11 mouse cellular contexts compared by ENCODE assay signal in the genomic region with DNA sequence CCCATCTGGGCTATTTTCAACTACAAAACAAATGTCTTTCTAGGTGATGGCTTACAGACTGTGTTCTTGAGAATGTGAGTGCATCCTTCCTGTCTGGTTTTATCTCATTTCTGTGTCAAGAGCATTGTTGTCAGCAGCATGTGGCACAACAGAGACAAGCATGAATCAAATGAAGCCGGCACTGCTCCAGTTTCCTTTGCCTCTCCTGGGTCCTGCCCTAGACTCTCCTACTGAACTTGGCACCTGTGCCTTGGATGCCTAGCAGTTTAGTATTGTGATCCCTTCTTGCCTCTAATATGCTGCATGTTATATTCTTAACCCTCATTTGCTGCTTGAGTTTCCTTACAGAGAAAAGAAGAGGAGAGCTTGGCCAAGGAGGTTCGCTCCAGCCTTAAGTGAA.
DNase-seq lines count a peak whose midpoint lies in the region; ATAC-seq lines count a peak whose summit lies in the region.
"Had no signal": no experiment of that assay in that cellular context is flagged by ENCODE, and none has a peak within 500 bp of the region (broad histone marks: within the 10 kb centered on the region; RNA-seq: fewer than 3 reads in every experiment).

No protein-coding gene starts in this region.

- H3K4me1 ChIP-seq in kidney, embryonic 16.5 days (ENCODE audit: insufficient read depth, low read length), result no peaks in the 10 kb centered on the region
- H3K4me1 ChIP-seq: heart, embryonic 10.5 days had no signal

- H3K9me3 ChIP-seq in kidney, embryonic 16.5 days (ENCODE audit: low read length), result no peaks in the 10 kb centered on the region
- H3K9me3 ChIP-seq: heart, embryonic 10.5 days had no signal

- 64% methylated on average over 2 of the region's 2 CpGs for WGBS in kidney, embryonic 16.5 days

- peak; percentile 22 for DNase-seq in adrenal gland, adult 2 months
- DNase-seq in adrenal gland, postnatal 10 days, result no peak
- DNase-seq in kidney, adult 11 months, result peak; percentile 59
- peak; percentile 13 to 41 for DNase-seq in cerebellum, postnatal 25 days
- DNase-seq in kidney, postnatal 10 days, result peak; percentile 35
- DNase-seq in gastrocnemius, adult 8-10 months (ENCODE audit: low spot score in 2 of 2), result no peak
- DNase-seq in heart, adult 11 months, result no peak
- DNase-seq: gastrocnemius, postnatal 10 days; heart, postnatal 4 days had no signal

- no peak for ATAC-seq in kidney, embryonic 16.5 days (ENCODE audit: low FRiP score, low TSS enrichment)

- H3K36me3 ChIP-seq in kidney, embryonic 16.5 days (ENCODE audit: insufficient read depth, low read length), result no peaks in the 10 kb centered on the region
- H3K36me3 ChIP-seq: heart, embryonic 10.5 days had no signal

- no peaks in the 10 kb centered on the region for H3K27me3 ChIP-seq in kidney, embryonic 16.5 days (ENCODE audit: insufficient read depth, low read length)

- H3K27ac ChIP-seq in kidney, embryonic 16.5 days (ENCODE audit: low read length), result no peak overlapping the region
- H3K27ac ChIP-seq: heart, embryonic 10.5 days had no signal

- H3K4me2 ChIP-seq in kidney, embryonic 16.5 days (replicated peaks; ENCODE audit: low read depth, low read length), result no peak overlapping the region

- no peak overlapping the region for H3K9ac ChIP-seq in kidney, embryonic 16.5 days (replicated peaks; ENCODE audit: low read length)

- no peak overlapping the region for H3K4me3 ChIP-seq in kidney, embryonic 16.5 days (ENCODE audit: low read length)
- H3K4me3 ChIP-seq: heart, embryonic 10.5 days had no signal

Comparison
In these comparisons a context has a peak if more than half of its experiments do, and no peak if none do; other contexts are left out.
1. DNase-seq: peak in adrenal gland, adult 2 months (single experiment), kidney, adult 11 months (single experiment), cerebellum, postnatal 25 days (2 of 2) and kidney, postnatal 10 days (single experiment); none in adrenal gland, postnatal 10 days (single experiment), gastrocnemius, adult 8-10 months (0 of 2) and heart, adult 11 months (single experiment).